Mouse (Mus musculus): Measurements from ENCODE around the gene Gm614. TPM values are rescaled to one million over a fixed set of nuclear protein-coding genes. Genes with fewer than 3 reads are reported as not detected.

Gene Gm614
- polyA plus RNA-seq, 1 experiment from 2014 or later, result not detected

GRCm38 (mm10) chrX:101288432-101288831 lies 24.6 kb upstream of the Gm614 start:
- H3K9me3 ChIP-seq (ENCODE audit: control insufficient read depth, low read length), result no peaks in the 10 kb centered on the region

GRCm38 (mm10) chrX:101287543-101287942 lies 23.8 kb upstream of the Gm614 start:
- no peak overlapping the region for H3K4me2 ChIP-seq (ENCODE audit: low read length)
- peaks cover 13% of the 10 kb centered on the region for H3K36me3 ChIP-seq (ENCODE audit: control insufficient read depth, insufficient read depth, low read length)
- H3K27ac ChIP-seq (ENCODE audit: low read depth, low read length), result no peak overlapping the region
- ATAC-seq, result no peak
- no peak overlapping the region for H3K9ac ChIP-seq (ENCODE audit: low read depth, low read length)
- H3K9me3 ChIP-seq (ENCODE audit: control insufficient read depth, low read length), result no peaks in the 10 kb centered on the region
- no peak overlapping the region for H3K4me3 ChIP-seq (ENCODE audit: low read length)
- 89% methylated on average over 3 of the region's 3 CpGs for WGBS
- no peaks in the 10 kb centered on the region for H3K4me1 ChIP-seq (ENCODE audit: control insufficient read depth, insufficient read depth, low read depth, low read length)
- no peaks in the 10 kb centered on the region; the same call in 1 of the 2 replicates for H3K27me3 ChIP-seq (replicated peaks; ENCODE audit: control insufficient read depth, insufficient read depth, low read length)

More at GRCm38 (mm10) chrX:101288432-101288831, 24.6 kb upstream of the Gm614 start:
- peaks cover 13% of the 10 kb centered on the region for H3K36me3 ChIP-seq (ENCODE audit: control insufficient read depth, insufficient read depth, low read length)
- 92% methylated on average over 6 of the region's 6 CpGs for WGBS
- H3K27ac ChIP-seq (ENCODE audit: low read depth, low read length), result no peak overlapping the region
- H3K9ac ChIP-seq (ENCODE audit: low read depth, low read length), result no peak overlapping the region
- H3K4me2 ChIP-seq (ENCODE audit: low read length), result no peak overlapping the region
- H3K4me1 ChIP-seq (ENCODE audit: control insufficient read depth, insufficient read depth, low read depth, low read length), result no peaks in the 10 kb centered on the region
- H3K27me3 ChIP-seq (replicated peaks; ENCODE audit: control insufficient read depth, insufficient read depth, low read length), result no peaks in the 10 kb centered on the region; the same call in 1 of the 2 replicates
- ATAC-seq, result no peak
- no peak overlapping the region for H3K4me3 ChIP-seq (ENCODE audit: low read length)

GRCm38 (mm10) chrX:101285953-101286670 lies 22.3 kb upstream of the Gm614 start:
- Histone ChIP-seq H3K4me1 (ENCODE audit: control insufficient read depth, insufficient read depth, low read depth, low read length) (no peaks in the 10 kb centered on the region), H3K36me3 (ENCODE audit: control insufficient read depth, insufficient read depth, low read length) (peaks cover 13% of the 10 kb centered on the region), H3K4me3 (ENCODE audit: low read length) (no peak overlapping the region), H3K27ac (ENCODE audit: low read depth, low read length) (no peak overlapping the region), H3K27me3 (replicated peaks; ENCODE audit: control insufficient read depth, insufficient read depth, low read length) (no peaks in the 10 kb centered on the region), H3K9me3 (ENCODE audit: control insufficient read depth, low read length) (no peaks in the 10 kb centered on the region), H3K4me2 (ENCODE audit: low read length) (no peak overlapping the region), H3K9ac (ENCODE audit: low read depth, low read length) (no peak overlapping the region)
- 95% methylated on average over 14 of the region's 14 CpGs for WGBS
- peak; percentile 30; the same call in 1 of the 2 replicates for ATAC-seq

- no peaks in the 10 kb centered on the region for H3K4me1 ChIP-seq (ENCODE audit: control insufficient read depth, insufficient read depth, low read depth, low read length)
- H3K4me3 ChIP-seq (ENCODE audit: low read length), result no peak overlapping the region
- ATAC-seq, result peak; percentile 68
- H3K36me3 ChIP-seq (ENCODE audit: control insufficient read depth, insufficient read depth, low read length), result peaks cover 15% of the 10 kb centered on the region
- no peaks in the 10 kb centered on the region for H3K9me3 ChIP-seq (ENCODE audit: control insufficient read depth, low read length)
- 29% methylated on average over 6 of the region's 6 CpGs for WGBS
- H3K9ac ChIP-seq (ENCODE audit: low read depth, low read length), result no peak overlapping the region
- no peak overlapping the region for H3K27ac ChIP-seq (ENCODE audit: low read depth, low read length)
- H3K27me3 ChIP-seq (replicated peaks; ENCODE audit: control insufficient read depth, insufficient read depth, low read length), result no peaks in the 10 kb centered on the region
- no peak overlapping the region for H3K4me2 ChIP-seq (ENCODE audit: low read length)
Measured at GRCm38 (mm10) chrX:101285534-101285933, 21.7 kb upstream of the Gm614 start.

GRCm38 (mm10) chrX:101282813-101283212 lies 19.0 kb upstream of the Gm614 start:
- Histone ChIP-seq H3K4me3 (ENCODE audit: low read length) (no peak overlapping the region), H3K27ac (ENCODE audit: low read depth, low read length) (no peak overlapping the region), H3K4me2 (ENCODE audit: low read length) (no peak overlapping the region), H3K4me1 (ENCODE audit: control insufficient read depth, insufficient read depth, low read depth, low read length) (no peaks in the 10 kb centered on the region), H3K36me3 (ENCODE audit: control insufficient read depth, insufficient read depth, low read length) (peaks cover 6% of the 10 kb centered on the region; the same call in 1 of the 2 replicates), H3K9ac (ENCODE audit: low read depth, low read length) (no peak overlapping the region), H3K27me3 (replicated peaks; ENCODE audit: control insufficient read depth, insufficient read depth, low read length) (no peaks in the 10 kb centered on the region), H3K9me3 (ENCODE audit: control insufficient read depth, low read length) (no peaks in the 10 kb centered on the region)
- WGBS, result 75% methylated on average over 6 of the region's 6 CpGs
- no peak for ATAC-seq

- H3K27ac ChIP-seq (ENCODE audit: low read depth, low read length), result peak within 1 kb of the TSS; percentile 59; the same call in 1 of the 2 replicates
- H3K4me1 ChIP-seq (ENCODE audit: control insufficient read depth, insufficient read depth, low read depth, low read length), result no peaks in the 10 kb centered on the region; the same call in 1 of the 2 replicates
- H3K4me3 ChIP-seq (ENCODE audit: low read length), result peak within 1 kb of the TSS; percentile 52
- H3K9me3 ChIP-seq (ENCODE audit: control insufficient read depth, low read length), result no peaks in the 10 kb centered on the region
- H3K36me3 ChIP-seq (ENCODE audit: control insufficient read depth, insufficient read depth, low read length), result no peaks in the 10 kb centered on the region
- H3K4me2 ChIP-seq (ENCODE audit: low read length), result peak within 1 kb of the TSS; percentile 54
- ATAC-seq, result peak; percentile 98
- H3K9ac ChIP-seq (ENCODE audit: low read depth, low read length), result peak within 1 kb of the TSS; percentile 66
- no peaks in the 10 kb centered on the region for H3K27me3 ChIP-seq (replicated peaks; ENCODE audit: control insufficient read depth, insufficient read depth, low read length)
- WGBS, result 13% methylated on average over 43 of the region's 54 CpGs
Measured at GRCm38 (mm10) chrX:101273875-101274738, 10.3 kb upstream of the Gm614 start, which contains the start of gene Med12. TSS of gene Med12 (plus strand) at chrX:101274030.

GRCm38 (mm10) chrX:101273410-101273809 lies 9.6 kb upstream of the Gm614 start:
- H3K27ac ChIP-seq (ENCODE audit: low read depth, low read length), result no peak overlapping the region
- no peaks in the 10 kb centered on the region for H3K27me3 ChIP-seq (replicated peaks; ENCODE audit: control insufficient read depth, insufficient read depth, low read length)
- WGBS, result 15% methylated on average over 6 of the region's 6 CpGs
- H3K9me3 ChIP-seq (ENCODE audit: control insufficient read depth, low read length), result no peaks in the 10 kb centered on the region
- no peaks in the 10 kb centered on the region for H3K36me3 ChIP-seq (ENCODE audit: control insufficient read depth, insufficient read depth, low read length)
- peak overlapping the region; percentile 66 for H3K9ac ChIP-seq (ENCODE audit: low read depth, low read length)
- H3K4me1 ChIP-seq (ENCODE audit: control insufficient read depth, insufficient read depth, low read depth, low read length), result no peaks in the 10 kb centered on the region; the same call in 1 of the 2 replicates
- peak; percentile 5; the same call in 1 of the 2 replicates for ATAC-seq
- H3K4me2 ChIP-seq (ENCODE audit: low read length), result peak overlapping the region; percentile 49
- H3K4me3 ChIP-seq (ENCODE audit: low read length), result peak overlapping the region; percentile 52

GRCm38 (mm10) chrX:101268755-101269124 lies 4.9 kb upstream of the Gm614 start, which contains the start of gene Gm20489:
TSS of gene Gm20489 (minus strand) at chrX:101269023.
- no peak for ATAC-seq
- H3K4me1 ChIP-seq (ENCODE audit: control insufficient read depth, insufficient read depth, low read depth, low read length), result no peaks in the 10 kb centered on the region
- 63% methylated on average over 3 of the region's 3 CpGs for WGBS
- no peak within 1 kb of the TSS for H3K27ac ChIP-seq (ENCODE audit: low read depth, low read length)
- no peak within 1 kb of the TSS for H3K9ac ChIP-seq (ENCODE audit: low read depth, low read length)
- no peak within 1 kb of the TSS for H3K4me2 ChIP-seq (ENCODE audit: low read length)
- no peak within 1 kb of the TSS for H3K4me3 ChIP-seq (ENCODE audit: low read length)
- H3K27me3 ChIP-seq (replicated peaks; ENCODE audit: control insufficient read depth, insufficient read depth, low read length), result no peaks in the 10 kb centered on the region; the same call in 1 of the 2 replicates
- no peaks in the 10 kb centered on the region for H3K9me3 ChIP-seq (ENCODE audit: control insufficient read depth, low read length)
- no peaks in the 10 kb centered on the region for H3K36me3 ChIP-seq (ENCODE audit: control insufficient read depth, insufficient read depth, low read length)

Measured in hindbrain, embryonic 16.5 days (tissue).